Mouse (Mus musculus): ENCODE data around the gene Pcmt1.

DNA sequence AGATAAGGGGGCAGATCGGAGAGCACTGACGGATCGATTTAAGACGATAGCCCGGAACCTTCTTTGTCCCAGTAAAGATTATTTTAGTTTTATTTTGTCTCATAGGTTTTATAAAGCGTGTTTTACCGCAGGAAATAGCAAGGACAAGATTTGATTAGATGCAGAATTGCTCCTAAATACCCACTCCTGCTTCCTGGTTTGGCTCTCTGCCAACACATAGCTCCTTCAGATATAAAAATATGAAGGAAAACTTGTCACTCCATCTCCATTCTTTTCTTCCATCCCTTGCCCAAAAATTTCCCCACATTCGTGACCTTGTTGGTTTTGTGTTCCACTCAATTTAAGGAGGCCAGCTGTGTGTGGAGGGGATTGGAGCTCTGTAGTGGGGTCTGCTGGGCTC lies 90.1 kb downstream of the Pcmt1 start:
- TF ChIP-seq CTCF (IDR thresholded peaks at IDR 0.05; ENCODE audit: low read depth, low read length) = no peak
- no peak for TF ChIP-seq POLR2A (IDR thresholded peaks at IDR 0.05; ENCODE audit: insufficient read depth, low read length)
- no peak for TF ChIP-seq EP300 (IDR thresholded peaks at IDR 0.05; ENCODE audit: insufficient read depth, low read depth, low read length)
